In the genomic region with DNA sequence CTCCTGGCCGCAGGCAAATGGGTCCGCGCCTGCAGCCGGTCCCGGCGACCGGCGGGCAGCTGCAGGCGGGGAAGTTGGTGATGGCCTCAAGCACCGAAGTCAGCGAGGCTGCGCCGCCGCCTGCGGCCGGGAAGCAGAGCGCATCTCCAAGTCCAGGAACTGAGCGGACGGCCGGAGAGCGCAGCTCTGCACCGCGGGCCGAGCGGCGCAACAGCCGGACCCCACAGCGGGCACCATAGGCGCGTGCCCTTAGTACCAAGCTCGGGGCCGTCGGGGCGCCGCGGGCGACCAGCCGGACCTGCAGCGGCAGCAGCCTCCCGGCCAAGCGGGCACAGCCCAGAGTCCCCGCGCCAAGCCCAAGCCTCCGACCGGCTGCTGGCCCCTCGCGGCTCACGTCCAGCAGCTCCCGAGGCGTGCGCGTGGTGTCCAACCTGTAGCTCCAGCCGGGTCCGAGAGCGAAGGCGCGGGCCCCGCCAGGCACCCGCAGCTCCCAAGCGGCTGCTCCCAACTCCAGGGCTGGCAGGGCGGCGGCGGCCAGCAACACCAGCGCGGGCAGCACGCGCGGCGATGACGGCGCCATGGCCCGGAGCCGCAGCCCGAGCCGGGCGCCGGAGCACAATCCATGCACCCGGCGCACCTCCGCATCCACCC, we compare ENCODE assay signal across 8 mouse cellular contexts. TPM values are rescaled to one million over a fixed set of nuclear protein-coding genes. Genes with fewer than 3 reads are reported as not detected.
DNase-seq lines count a peak whose midpoint lies in the region; ATAC-seq and TF ChIP-seq lines count a peak whose summit lies in the region.

Gene Celsr1, minus strand, starts transcription at position 587 of the 651 bp plus-strand sequence.

- under 1% methylated on average over 80 of the region's 80 CpGs for WGBS in forebrain, embryonic 11.5 days
- WGBS in kidney, adult 2 months = under 1% methylated on average over 80 of the region's 80 CpGs

- peaks cover 16% of the 10 kb centered on the region for H3K27me3 ChIP-seq in forebrain, embryonic 11.5 days (ENCODE audit: control insufficient read depth, insufficient read depth, low read length)
- H3K27me3 ChIP-seq in kidney, adult 2 months (replicated peaks; ENCODE audit: control insufficient read depth, insufficient read depth, low read length) = no peaks in the 10 kb centered on the region

- peaks cover 21% of the 10 kb centered on the region for H3K36me3 ChIP-seq in forebrain, embryonic 11.5 days (ENCODE audit: control insufficient read depth, insufficient read depth, low read length)
- H3K36me3 ChIP-seq in kidney, adult 2 months (ENCODE audit: control insufficient read depth, insufficient read depth, low read length) = no peaks in the 10 kb centered on the region

- no peak for TF ChIP-seq POLR2A in kidney, adult 2 months (IDR thresholded peaks at IDR 0.05; ENCODE audit: low read depth, low read length)

- peaks cover 8% of the 10 kb centered on the region for H3K4me1 ChIP-seq in forebrain, embryonic 11.5 days (replicated peaks; ENCODE audit: control insufficient read depth, insufficient read depth, low read length)
- peaks cover 11% of the 10 kb centered on the region; the same call in 1 of the 2 replicates for H3K4me1 ChIP-seq in kidney, adult 2 months (ENCODE audit: control insufficient read depth, insufficient read depth, low read length)

- H3K4me3 ChIP-seq in forebrain, embryonic 11.5 days (ENCODE audit: low read depth, low read length) = peak within 1 kb of the TSS; percentile 60
- H3K4me3 ChIP-seq in kidney, adult 2 months (ENCODE audit: insufficient read depth, low read depth, low read length) = peak within 1 kb of the TSS; percentile 58

- H3K9me3 ChIP-seq in forebrain, embryonic 11.5 days (ENCODE audit: control insufficient read depth, low read length) = peaks cover 25% of the 10 kb centered on the region

- peak; percentile 23 for ATAC-seq in forebrain, embryonic 11.5 days (replicated peaks; ENCODE audit: low FRiP score)

- H3K9ac ChIP-seq in forebrain, embryonic 11.5 days (ENCODE audit: low read length) = peak within 1 kb of the TSS; percentile 70

- H3K4me2 ChIP-seq in forebrain, embryonic 11.5 days (ENCODE audit: low read depth, low read length, severe bottlenecking) = peak within 1 kb of the TSS; percentile 88

- TF ChIP-seq CTCF in kidney, adult 2 months (conservative IDR thresholded peaks at IDR 0.05; ENCODE audit: insufficient read depth, insufficient read length, low read depth, low read length) = no peak

- H3K27ac ChIP-seq in forebrain, embryonic 11.5 days (ENCODE audit: low read depth, low read length) = peak within 1 kb of the TSS; percentile 65
- peak within 1 kb of the TSS; percentile 66 for H3K27ac ChIP-seq in kidney, adult 2 months (ENCODE audit: insufficient read depth, low read depth, low read length)

- peak; percentile 60 for DNase-seq in thymus, postnatal 4 days
- DNase-seq in thymus, postnatal 14 days = no peak
- peak; percentile 85 for DNase-seq in forebrain, embryonic 11.5 days (ENCODE audit: low spot score)
- peak; percentile 43 for DNase-seq in kidney, adult 2 months
- peak; percentile 69 for DNase-seq in mesoderm, embryonic 11.5 days (ENCODE audit: low read depth, low spot score)
- no peak for DNase-seq in frontal cortex, postnatal 36 days (ENCODE audit: low spot score in 2 of 2)
- DNase-seq in ovary, postnatal 14 days (ENCODE audit: low spot score) = no peak
- DNase-seq in left cerebral cortex, adult 18-20 months (ENCODE audit: low spot score in 2 of 2) = no peak

RNA-seq across cellular contexts. Expression of gene Celsr1, which starts in this region (rescaled TPM):
- polyA plus RNA-seq in forebrain, embryonic 11.5 days (2014; fragmentation: Nextera tagmentation; extraction: Ambion mirVana) = 7.3 and 7.9 TPM in 2 replicates
- 12.4 and 16.8 TPM in 2 replicates for polyA plus RNA-seq in kidney, adult 2 months (2012; rRNA removed)
- total RNA-seq in left cerebral cortex, adult 18-20 months (2021) = 1 to 10 TPM; 4.3 to 5.3 TPM

Comparison
In these comparisons a context has a peak if more than half of its experiments do, and no peak if none do; other contexts are left out.
1. DNase-seq: peak in thymus, postnatal 4 days (single experiment), forebrain, embryonic 11.5 days (single experiment), kidney, adult 2 months (single experiment) and mesoderm, embryonic 11.5 days (single experiment); none in thymus, postnatal 14 days (single experiment), frontal cortex, postnatal 36 days (0 of 2), ovary, postnatal 14 days (single experiment) and left cerebral cortex, adult 18-20 months (0 of 2).